Mouse (Mus musculus) CD4-positive, CD25-positive, alpha-beta regulatory T cell, adult 9 weeks (primary cell): ENCODE measurements around the gene Rfc5. TPM values are rescaled to one million over a fixed set of nuclear protein-coding genes. Genes with fewer than 3 reads are reported as not detected.

Source experiments
- polyA plus RNA-seq: library from polyadenylated mRNA; unstranded; fragments of 100-300 nt; shearing (Covaris generic); gene quantifications from one replicate; pipeline ENCODE4 v1.2.1, GENCODE M21; 2017

Rfc5 gene
- 25.5 TPM for polyA plus RNA-seq

GRCm38 (mm10) chr5:117388877-117389276 lies at the start of gene Rfc5:
Rfc5 (minus strand) TSS chr5:117389047.

GRCm38 (mm10) chr5:117413507-117414501 lies 25.0 kb upstream of the Rfc5 start, which contains the start of gene Ksr2:
Ksr2 (plus strand) TSS chr5:117414000.

GRCm38 (mm10) chr5:117357129-117357477 lies 31.7 kb downstream of the Rfc5 start, which contains the start of gene Wsb2:
Wsb2 (plus strand) TSS chr5:117357304.

Other genes starting within 250 kb of the Rfc5 start
- gene Pebp1, start 101.4 kb downstream of the Rfc5 start, polyA plus RNA-seq = 297 TPM
- 9.4 TPM for gene Vsig10, start 70.0 kb downstream of the Rfc5 start, polyA plus RNA-seq
- 7.7 TPM for gene Wsb2, start 31.7 kb downstream of the Rfc5 start, polyA plus RNA-seq
- 1.6 TPM for gene Ksr2, start 25.0 kb upstream of the Rfc5 start, polyA plus RNA-seq